ENCODE assay signal across 11 mouse cellular contexts in the genomic region with DNA sequence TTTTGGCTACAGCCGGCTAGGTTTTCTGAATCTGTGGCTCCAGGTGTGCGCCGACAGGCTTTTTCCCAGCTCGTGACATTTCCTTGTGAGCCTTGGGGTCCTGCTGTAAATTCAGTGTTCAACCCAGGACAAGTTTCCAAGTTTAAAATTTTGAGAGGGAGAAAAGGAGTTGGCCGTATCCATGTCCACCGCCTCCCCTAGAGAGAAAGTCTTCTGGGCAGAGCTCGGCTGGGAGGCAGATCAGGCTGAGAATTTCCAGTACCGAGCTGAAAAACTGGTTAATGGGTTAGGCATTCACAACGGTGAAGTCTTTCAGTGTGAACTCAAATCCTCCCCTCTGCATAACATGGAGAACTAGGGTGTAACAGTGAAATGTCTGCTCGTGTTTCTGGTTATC.
DNase-seq lines count a peak whose midpoint lies in the region; ATAC-seq and TF ChIP-seq lines count a peak whose summit lies in the region.
"Had no signal": no experiment of that assay in that cellular context is flagged by ENCODE, and none has a peak within 500 bp of the region (broad histone marks: within the 10 kb centered on the region; RNA-seq: fewer than 3 reads in every experiment).

No protein-coding gene starts in this region.

- peak; percentile 89 for DNase-seq in heart, adult 11 months
- DNase-seq in heart, postnatal 14 days, result no peak
- DNase-seq in testis, postnatal 14 days (ENCODE audit: low spot score), result no peak
- peak; percentile 73 to 82 for DNase-seq in kidney, adult 8-10 months
- DNase-seq in urinary bladder, postnatal 4 days (ENCODE audit: low spot score in 2 of 2), result no peak
- no peak for DNase-seq in midbrain, embryonic 11.5 days (ENCODE audit: low spot score, missing footprints)
- DNase-seq: lung, adult 2 months; right cerebral cortex, postnatal 14 days had no signal

- H3K9me3 ChIP-seq in midbrain, embryonic 11.5 days (ENCODE audit: control insufficient read depth, low read length), result no peaks in the 10 kb centered on the region
- H3K9me3 ChIP-seq: limb, embryonic 12.5 days had no signal

- intact Hi-C loops in heart, postnatal 14 days (cut with DNase I), result no loop called here

- no peak for TF ChIP-seq CTCF in testis, adult 2 months (IDR thresholded peaks at IDR 0.05; ENCODE audit: control insufficient read depth, insufficient read depth, insufficient replicate concordance, low read depth, low read length)

- no peak for TF ChIP-seq POLR2A in testis, adult 2 months (IDR thresholded peaks at IDR 0.05; ENCODE audit: control insufficient read depth, low read depth, low read length)

- H3K4me1 ChIP-seq in testis, adult 2 months (ENCODE audit: control insufficient read depth, insufficient read depth, low read length), result peaks cover 2% of the 10 kb centered on the region
- H3K4me1 ChIP-seq in midbrain, embryonic 11.5 days (ENCODE audit: control insufficient read depth, insufficient read depth, low read length), result peaks cover 5% of the 10 kb centered on the region

- H3K4me3 ChIP-seq in testis, adult 2 months (ENCODE audit: control insufficient read depth, low read depth, low read length), result no peak overlapping the region
- H3K4me3 ChIP-seq in midbrain, embryonic 11.5 days (ENCODE audit: low read depth, low read length), result no peak overlapping the region
- H3K4me3 ChIP-seq: erythroblast, embryonic 14.5 days; limb, embryonic 12.5 days had no signal

- H3K27me3 ChIP-seq in testis, adult 2 months (ENCODE audit: control insufficient read depth, insufficient read depth, low read length), result no peaks in the 10 kb centered on the region
- peaks cover 89% of the 10 kb centered on the region for H3K27me3 ChIP-seq in midbrain, embryonic 11.5 days (ENCODE audit: control insufficient read depth, insufficient read depth, low read length)

- ATAC-seq in midbrain, embryonic 11.5 days (ENCODE audit: low FRiP score), result no peak

- WGBS in midbrain, embryonic 11.5 days, result 80% methylated on average over 10 of the region's 10 CpGs

- H3K9ac ChIP-seq in midbrain, embryonic 11.5 days (ENCODE audit: low read length), result no peak overlapping the region
- H3K9ac ChIP-seq: limb, embryonic 12.5 days had no signal

- no peaks in the 10 kb centered on the region for H3K36me3 ChIP-seq in testis, adult 2 months (ENCODE audit: control insufficient read depth, insufficient read depth, low read length)
- no peaks in the 10 kb centered on the region for H3K36me3 ChIP-seq in midbrain, embryonic 11.5 days (ENCODE audit: control insufficient read depth, insufficient read depth, low read length)

- H3K27ac ChIP-seq in testis, adult 2 months (ENCODE audit: control insufficient read depth, insufficient read depth, low read depth, low read length), result peak overlapping the region; percentile 63
- no peak overlapping the region for H3K27ac ChIP-seq in midbrain, embryonic 11.5 days (ENCODE audit: low read depth, low read length)
- H3K27ac ChIP-seq: limb, embryonic 12.5 days had no signal

- H3K4me2 ChIP-seq in midbrain, embryonic 11.5 days, result no peak overlapping the region
- H3K4me2 ChIP-seq: limb, embryonic 12.5 days had no signal

Comparison
In these comparisons a context has a peak if more than half of its experiments do, and no peak if none do; other contexts are left out.
1. DNase-seq: peak in heart, adult 11 months (single experiment) and kidney, adult 8-10 months (2 of 2); none in heart, postnatal 14 days (0 of 2), testis, postnatal 14 days (single experiment), urinary bladder, postnatal 4 days (0 of 2) and midbrain, embryonic 11.5 days (single experiment).